Mouse (Mus musculus) heart, postnatal 0 days (tissue): Measurements from ENCODE around the gene Cdkal1.

Source experiments
- CTCF ChIP-seq: IDR thresholded peaks from 2 replicates; pipeline ENCODE4 v1.5.1; 2016; ENCODE audit warnings: antibody characterized with exemption, control low read depth, low read depth
- EP300 ChIP-seq: IDR thresholded peaks from 2 replicates; pipeline ENCODE4 v1.6.1; 2016; ENCODE audit warnings: antibody characterized with exemption, low read depth

DNA sequence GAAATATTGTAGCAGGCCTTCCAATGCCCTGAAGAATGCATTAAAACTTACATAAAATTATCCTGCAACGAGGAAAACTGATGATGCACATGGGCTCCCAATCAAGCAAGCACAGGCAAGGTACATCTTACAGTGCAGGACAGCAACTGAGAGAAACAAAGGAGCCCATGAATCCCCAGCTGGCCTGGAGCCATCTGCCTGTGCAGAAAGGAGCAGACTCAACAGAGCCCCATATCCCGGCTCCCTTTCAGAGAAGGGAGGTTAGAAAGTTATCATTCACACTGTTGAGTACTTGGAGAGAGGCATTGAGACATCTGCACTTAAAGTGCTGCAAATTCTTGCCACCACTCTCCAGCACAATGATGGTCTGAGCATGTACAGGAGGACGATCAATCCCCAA lies 296.3 kb downstream of the Cdkal1 start:
- no peak for TF ChIP-seq EP300
- no peak for TF ChIP-seq CTCF
